Mouse (Mus musculus): Measurements from ENCODE around the gene Basp1.

GRCm38 (mm10) chr15:25376914-25377313 is 36.6 kb downstream of the Basp1 start:
- TF ChIP-seq CTCF (IDR thresholded peaks at IDR 0.05; ENCODE audit: low read depth) = no peak
- TF ChIP-seq EP300 (IDR thresholded peaks at IDR 0.05; ENCODE audit: low read depth) = no peak

Measured in liver, embryonic 14.5 days (tissue).